In the genomic region with DNA sequence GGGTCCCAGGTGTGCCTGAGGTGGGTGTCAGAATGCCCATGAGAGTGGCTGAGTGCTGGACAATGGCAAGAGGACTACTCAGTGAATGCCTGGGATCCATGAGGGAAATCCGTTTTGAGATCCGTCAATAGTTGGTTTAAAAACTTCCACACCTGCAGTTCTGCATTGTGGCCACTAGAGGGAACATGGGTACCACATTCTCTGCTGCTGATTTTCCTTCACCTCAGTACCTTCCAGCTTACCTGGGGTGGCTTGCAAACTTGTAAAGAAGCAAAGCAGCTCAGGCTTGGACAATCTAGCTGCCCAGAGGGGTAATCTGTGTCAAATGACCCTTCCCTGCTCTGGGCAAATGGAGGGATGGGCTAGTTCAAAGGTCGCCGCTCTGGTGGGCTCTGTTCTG, we compare ENCODE assay signal across 9 mouse cellular contexts. TPM values are rescaled to one million over a fixed set of nuclear protein-coding genes. Genes with fewer than 3 reads are reported as not detected.
DNase-seq lines count a peak whose midpoint lies in the region; ATAC-seq and TF ChIP-seq lines count a peak whose summit lies in the region.
"Had no signal": no experiment of that assay in that cellular context is flagged by ENCODE, and none has a peak within 500 bp of the region (broad histone marks: within the 10 kb centered on the region; RNA-seq: fewer than 3 reads in every experiment).

No protein-coding gene starts in this region.

- 33% methylated on average over 4 of the region's 4 CpGs for WGBS in kidney, embryonic 16.5 days

- H3K9ac ChIP-seq in kidney, embryonic 16.5 days (replicated peaks; ENCODE audit: low read length), result no peak overlapping the region
- H3K9ac ChIP-seq: limb, embryonic 13.5 days had no signal

- H3K36me3 ChIP-seq in kidney, embryonic 16.5 days (ENCODE audit: insufficient read depth, low read length), result no peaks in the 10 kb centered on the region
- H3K36me3 ChIP-seq in E14TG2a.4 (ENCODE audit: insufficient read depth, low read length), result peaks cover 10% of the 10 kb centered on the region
- H3K36me3 ChIP-seq: limb, embryonic 13.5 days had no signal

- no peak overlapping the region for H3K4me2 ChIP-seq in kidney, embryonic 16.5 days (replicated peaks; ENCODE audit: low read depth, low read length)
- H3K4me2 ChIP-seq: limb, embryonic 13.5 days had no signal

- no peak overlapping the region for H3K4me3 ChIP-seq in kidney, embryonic 16.5 days (ENCODE audit: low read length)
- H3K4me3 ChIP-seq in E14TG2a.4 (replicated peaks; ENCODE audit: low read length), result no peak overlapping the region
- H3K4me3 ChIP-seq: limb, embryonic 13.5 days had no signal

- ATAC-seq in kidney, embryonic 16.5 days (ENCODE audit: low FRiP score, low TSS enrichment), result no peak

- H3K27ac ChIP-seq in kidney, embryonic 16.5 days (ENCODE audit: low read length), result no peak overlapping the region
- H3K27ac ChIP-seq: limb, embryonic 13.5 days had no signal

- peak; percentile 31 for DNase-seq in kidney, adult 18-20 months
- peak; percentile 53 to 56 for DNase-seq in B cell, adult 2 months
- peak; percentile 80 for DNase-seq in embryo, embryonic 10.5 days (ENCODE audit: low spot score)
- peak; percentile 42 for DNase-seq in lung, postnatal 10 days
- DNase-seq in ovary, postnatal 10 days (ENCODE audit: low spot score), result no peak

- TF ChIP-seq CTCF in E14TG2a.4 (conservative IDR thresholded peaks at IDR 0.05; ENCODE audit: low read length), result peak; percentile 99

- H3K27me3 ChIP-seq in kidney, embryonic 16.5 days (ENCODE audit: insufficient read depth, low read length), result peaks cover 2% of the 10 kb centered on the region; the same call in 1 of the 2 replicates
- peaks cover 23% of the 10 kb centered on the region; the same call in 1 of the 2 replicates for H3K27me3 ChIP-seq in E14TG2a.4 (ENCODE audit: insufficient read depth, low read length)

- H3K4me1 ChIP-seq in kidney, embryonic 16.5 days (ENCODE audit: insufficient read depth, low read length), result no peaks in the 10 kb centered on the region
- peaks cover 41% of the 10 kb centered on the region for H3K4me1 ChIP-seq in E14TG2a.4 (replicated peaks; ENCODE audit: low read depth, low read length)
- H3K4me1 ChIP-seq: limb, embryonic 13.5 days had no signal

- H3K9me3 ChIP-seq in kidney, embryonic 16.5 days (ENCODE audit: low read length), result no peaks in the 10 kb centered on the region
- no peaks in the 10 kb centered on the region for H3K9me3 ChIP-seq in E14TG2a.4 (ENCODE audit: low read length)
- H3K9me3 ChIP-seq: limb, embryonic 13.5 days had no signal

RNA-seq across cellular contexts. Expression of gene Tspan17, which starts 8.2 kb away (rescaled TPM):
- 12.6 and 14.3 TPM in 2 replicates for polyA plus RNA-seq in kidney, embryonic 16.5 days (2015; fragmentation: Nextera tagmentation; extraction: Ambion mirVana)

RNA-seq across cellular contexts. Expression of gene Eif4e1b, which starts 13.6 kb away (rescaled TPM):
- not detected in 2 replicates for polyA plus RNA-seq in kidney, embryonic 16.5 days (2015; fragmentation: Nextera tagmentation; extraction: Ambion mirVana)
- polyA plus RNA-seq: frontal cortex, adult 2 months; limb, embryonic 13.5 days had no signal

RNA-seq across cellular contexts. Expression of gene Sncb, which starts 31.0 kb away (rescaled TPM):
- not detected in 2 replicates for polyA plus RNA-seq in kidney, embryonic 16.5 days (2015; fragmentation: Nextera tagmentation; extraction: Ambion mirVana)
- polyA plus RNA-seq: limb, embryonic 13.5 days had no signal

RNA-seq across cellular contexts. Expression of gene Gprin1, which starts 47.7 kb away (rescaled TPM):
- polyA plus RNA-seq in kidney, embryonic 16.5 days (2015; fragmentation: Nextera tagmentation; extraction: Ambion mirVana), result 0.06 and 0.09 TPM in 2 replicates
